Mouse (Mus musculus): ENCODE results near the gene Rps27.
A peak's percentile ranks its signal among the peaks of the same experiment; 100 is the strongest.

GRCm38 (mm10) chr3:90231507-90232333 lies 18.3 kb upstream of the Rps27 start, which contains the start of gene Jtb:
- no peak for TF ChIP-seq CTCF (IDR thresholded peaks at IDR 0.05; ENCODE audit: low read depth, low read length)
- TF ChIP-seq POLR2A (IDR thresholded peaks at IDR 0.05; ENCODE audit: insufficient read depth, low read length): peak; percentile 71
